Mouse (Mus musculus) thymus, adult 2 months (tissue): ENCODE data around the gene Gimap5.

Experiments
- CTCF ChIP-seq: fragments of 200-500 bp; IDR thresholded peaks from 2 replicates; pipeline ENCODE4 v1.5.1; 2012; ENCODE audit warnings: mild to moderate bottlenecking, control low read depth, low read length, moderate library complexity, borderline replicate concordance; ENCODE audit not compliant: control insufficient read depth, poor library complexity, insufficient read depth; ENCODE audit errors: extremely low read depth
- POLR2A ChIP-seq: fragments of 200-500 bp; IDR thresholded peaks from 2 replicates; pipeline ENCODE4 v1.6.1; 2012; ENCODE audit warnings: mild to moderate bottlenecking, low read length, control low read depth, moderate library complexity; ENCODE audit not compliant: control insufficient read depth, poor library complexity, insufficient read depth; ENCODE audit errors: extremely low read depth

DNA sequence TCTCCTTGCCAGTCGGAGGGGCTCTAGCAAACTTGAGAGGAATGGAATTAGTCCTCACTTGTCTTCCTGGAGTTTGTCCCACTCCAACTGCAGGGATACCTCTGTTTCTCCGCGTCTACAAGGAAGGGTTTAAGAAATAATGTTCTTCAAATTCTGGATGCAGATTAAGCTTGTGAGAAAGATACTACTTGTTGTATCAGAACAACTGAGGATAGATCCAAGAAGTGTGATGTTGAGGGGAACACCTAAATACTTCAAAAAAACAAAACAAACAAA, 6.3 kb upstream of the Gimap5 start:
- TF ChIP-seq CTCF (no peak), POLR2A (no peak)
